Mouse (Mus musculus) bone marrow macrophage, adult 2 months (primary cell): Measurements from ENCODE around the gene Il21r.
A peak's percentile ranks its signal among the peaks of the same experiment; 100 is the strongest.

Experiments
- CTCF ChIP-seq: IDR thresholded peaks from 2 replicates; pipeline ENCODE4 v1.5.1; 2012; ENCODE audit warnings: low read depth, mild to moderate bottlenecking, low read length, moderate library complexity
- POLR2A ChIP-seq: IDR thresholded peaks from 2 replicates; pipeline ENCODE4 v1.6.1; 2012; ENCODE audit warnings: mild to moderate bottlenecking, low read depth, low read length, borderline replicate concordance

DNA sequence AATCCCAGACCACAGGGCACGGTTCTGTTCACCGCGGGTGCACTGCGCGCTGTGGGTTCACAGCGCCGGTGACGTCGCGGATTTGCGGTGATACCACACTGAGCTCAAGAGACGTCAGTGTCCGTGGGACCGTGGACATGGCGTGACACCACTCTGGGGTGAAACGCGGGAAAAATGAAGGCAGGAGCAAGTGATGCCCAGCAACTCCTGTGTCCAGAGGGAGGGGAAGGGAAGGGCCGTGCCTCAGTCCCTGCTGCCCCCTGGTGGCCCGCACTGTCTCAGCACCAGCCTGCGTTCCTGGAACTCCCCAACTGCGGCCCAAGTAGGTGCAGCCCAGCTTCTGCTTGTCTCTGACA is 21.9 kb upstream of the Il21r start:
- TF ChIP-seq CTCF (peak; percentile 85), POLR2A (no peak)
